Mouse (Mus musculus) liver, embryonic 14.5 days (tissue): Measurements from ENCODE around the gene Dnaic1. TPM values are rescaled to one million over a fixed set of nuclear protein-coding genes. Genes with fewer than 3 reads are reported as not detected.

Experiments used
- ATAC-seq: fragments of 200-750 bp; cut with Nextera tagmentation; 2 replicates; pipeline ENCODE4 v1.8.0; 2017; ENCODE audit warnings: moderate number of reproducible peaks, mild to moderate bottlenecking, moderate library complexity; ENCODE audit not compliant: insufficient read depth
- DNase-seq, 3 experiments: peaks; one replicate each; pipeline ENCODE4 v3.0.0-alpha.2; 2012 to 2013; ENCODE audit warnings: low read depth in 3 of 3, low spot score in 3 of 3
- H3K27ac ChIP-seq: fragments of 300-500 bp; sonication (generic); 2 replicates; pipeline ENCODE4 v1.5.1; 2014; ENCODE audit warnings: moderate library complexity, mild to moderate bottlenecking, control low read depth, inconsistent platforms
- H3K27me3 ChIP-seq: fragments of 300-500 bp; sonication (generic); 2 replicates; pipeline ENCODE4 v1.6.1; 2014; ENCODE audit warnings: mild to moderate bottlenecking, low read length, moderate library complexity; ENCODE audit not compliant: control insufficient read depth, insufficient read depth
- H3K36me3 ChIP-seq: fragments of 300-500 bp; sonication (generic); replicated peaks from 2 replicates; pipeline ENCODE4 v1.6.1; 2014; ENCODE audit warnings: low read depth; ENCODE audit not compliant: control insufficient read depth, insufficient read depth
- H3K4me1 ChIP-seq, 2 experiments: fragments of 200-500 bp in 1 of 2; fragments of 300-500 bp in 1 of 2; sonication (generic) in 1 of 2; replicated peaks; 2 replicates each; pipeline ENCODE4 v1.6.1; 2012 to 2014; ENCODE audit warnings: antibody characterized with exemption in 1 of 2, inconsistent platforms in 1 of 2, low read length in 1 of 2; ENCODE audit not compliant: control insufficient read depth in 2 of 2, insufficient read depth in 2 of 2
- H3K4me2 ChIP-seq: fragments of 300-500 bp; sonication (generic); 2 replicates; pipeline ENCODE4 v1.6.1; 2014; ENCODE audit warnings: low read depth, mild to moderate bottlenecking, control low read depth, moderate library complexity
- H3K4me3 ChIP-seq, 2 experiments: fragments of 200-500 bp in 1 of 2; fragments of 300-500 bp in 1 of 2; sonication (generic) in 1 of 2; 2 replicates each; pipeline ENCODE4 v1.5.1; 2012 to 2014; ENCODE audit warnings: low read depth in 2 of 2, low read length in 2 of 2, mild to moderate bottlenecking in 2 of 2, control low read depth in 1 of 2, inconsistent platforms in 1 of 2, moderate library complexity in 1 of 2; ENCODE audit not compliant: insufficient read depth in 1 of 2
- H3K9ac ChIP-seq: fragments of 300-500 bp; sonication (generic); replicated peaks from 2 replicates; pipeline ENCODE4 v1.6.1; 2014; ENCODE audit warnings: mild to moderate bottlenecking, control low read depth, moderate library complexity
- H3K9me3 ChIP-seq: fragments of 300-500 bp; sonication (generic); 2 replicates; pipeline ENCODE4 v1.6.1; 2016; ENCODE audit warnings: low read length, mixed read lengths; ENCODE audit not compliant: control insufficient read depth
- CTCF ChIP-seq: IDR thresholded peaks from 2 replicates; pipeline ENCODE4 v1.5.1; 2016; ENCODE audit warnings: antibody characterized with exemption, low read depth, control low read depth
- EP300 ChIP-seq: IDR thresholded peaks from 2 replicates; pipeline ENCODE4 v1.6.1; 2016; ENCODE audit warnings: antibody characterized with exemption, low read depth
- WGBS: fragments of 180-500 bp; shearing (Covaris S2); extraction: QIAGEN DNeasy Blood & Tissue Kit; methylation state at CpG from one replicate; pipeline ENCODE4 v1.1.7; 2014; ENCODE audit not compliant: insufficient replicate concordance; 5-methylcytosine and 5-hydroxymethylcytosine counted together
- polyA plus RNA-seq, 2 experiments: library from polyadenylated mRNA; depleted of rRNA in 1 of 2; stranded (reverse) in 1 of 2; unstranded in 1 of 2; fragments of >200 nt; fragmentation: Nextera tagmentation in 1 of 2; extraction: Ambion mirVana in 1 of 2; gene quantifications; 2 replicates each; pipeline versions ENCODE4 v1.2.1 to v1.2.3; 2012 to 2014

The Dnaic1 gene
- polyA plus RNA-seq, 2 experiments, result 1.9 to 2.6 TPM

DNA sequence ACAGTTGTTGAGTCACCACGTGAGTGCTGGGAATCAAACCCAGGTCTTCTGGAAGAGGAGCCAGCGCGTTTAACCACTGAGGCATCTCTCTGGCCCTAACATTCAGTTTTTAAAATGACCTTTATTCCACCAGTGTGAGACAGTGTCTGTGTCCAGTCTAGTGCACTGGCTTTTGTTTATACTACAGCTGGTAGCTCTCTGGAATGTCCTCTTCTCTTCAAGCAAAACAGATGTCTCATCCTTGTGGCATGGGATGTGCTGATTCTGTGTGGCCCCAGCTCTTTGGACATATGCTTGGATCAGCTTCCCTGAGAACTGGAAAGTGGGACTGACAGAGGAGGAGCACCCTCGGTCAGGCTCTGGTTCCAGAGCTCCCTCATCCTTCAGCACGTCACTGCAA, 34.7 kb upstream of the Dnaic1 start:
- ATAC-seq, result no peak

DNA sequence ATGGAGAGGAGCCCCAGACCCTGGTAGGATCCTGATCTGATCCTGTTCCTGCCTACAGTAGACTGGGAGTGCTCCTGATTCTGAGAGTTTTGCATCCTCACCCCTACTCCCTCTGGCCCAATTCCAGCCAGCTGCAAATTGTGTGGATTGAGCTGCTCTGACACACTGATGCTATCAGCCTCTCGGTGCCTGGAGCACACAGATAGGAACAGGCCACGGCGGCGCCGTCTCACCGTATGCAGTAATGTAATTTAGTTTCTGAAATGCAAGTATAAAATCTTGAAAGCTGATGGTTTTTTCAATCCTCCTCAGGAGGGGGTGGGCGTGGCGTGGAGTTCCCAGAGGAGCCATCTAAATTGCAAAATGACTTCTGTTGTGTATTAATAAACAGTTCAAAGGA, 27.4 kb upstream of the Dnaic1 start:
- Histone ChIP-seq H3K4me2 (no peak overlapping the region), H3K4me3 (no peak overlapping the region), H3K4me1 (no peaks in the 10 kb centered on the region), H3K9ac (no peak overlapping the region), H3K9me3 (no peaks in the 10 kb centered on the region), H3K36me3 (no peaks in the 10 kb centered on the region), H3K27me3 (no peaks in the 10 kb centered on the region), H3K27ac (no peak overlapping the region)
- TF ChIP-seq CTCF, result no peak
- TF ChIP-seq EP300, result no peak
- ATAC-seq (no peak), DNase-seq (no peak)
- WGBS, result 62% methylated on average over 8 of the region's 8 CpGs

More for the DNA sequence above, 34.7 kb upstream of the Dnaic1 start:
- Histone ChIP-seq H3K4me3 (no peak overlapping the region), H3K4me1 (no peaks in the 10 kb centered on the region), H3K36me3 (no peaks in the 10 kb centered on the region), H3K27me3 (no peaks in the 10 kb centered on the region), H3K9ac (no peak overlapping the region), H3K9me3 (no peaks in the 10 kb centered on the region), H3K4me2 (no peak overlapping the region), H3K27ac (no peak overlapping the region)
- DNase-seq, result no peak
- WGBS, result 48% methylated on average over 5 of the region's 5 CpGs
- no peak for TF ChIP-seq EP300
- TF ChIP-seq CTCF, result no peak

DNA sequence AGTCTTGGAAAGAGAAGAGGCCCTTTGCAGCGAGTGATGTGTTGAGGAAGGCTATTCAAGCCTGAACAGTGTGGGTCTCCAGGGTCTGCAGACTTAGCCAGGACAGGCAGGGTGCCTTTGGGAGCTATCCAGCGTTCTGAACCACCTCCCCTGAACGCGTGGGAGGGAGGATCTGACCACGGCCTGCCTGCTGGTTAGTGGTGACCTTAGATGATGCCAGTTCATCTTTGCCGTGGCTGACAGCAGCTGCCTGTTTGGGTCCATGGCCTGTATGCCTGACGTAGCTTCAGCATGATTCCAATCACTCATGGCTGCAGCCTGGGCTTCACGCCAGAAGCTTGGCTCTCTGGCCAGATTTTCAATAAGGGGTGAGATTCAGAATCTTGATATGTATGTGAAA, 23.6 kb upstream of the Dnaic1 start:
- Histone ChIP-seq H3K36me3 (no peaks in the 10 kb centered on the region), H3K4me2 (no peak overlapping the region), H3K27ac (no peak overlapping the region), H3K27me3 (no peaks in the 10 kb centered on the region), H3K9me3 (no peaks in the 10 kb centered on the region), H3K4me1 (no peaks in the 10 kb centered on the region), H3K9ac (no peak overlapping the region), H3K4me3 (no peak overlapping the region)
- no peak for DNase-seq
- no peak for ATAC-seq
- 17% methylated on average over 8 of the region's 8 CpGs for WGBS
- TF ChIP-seq CTCF (no peak), EP300 (no peak)

DNA sequence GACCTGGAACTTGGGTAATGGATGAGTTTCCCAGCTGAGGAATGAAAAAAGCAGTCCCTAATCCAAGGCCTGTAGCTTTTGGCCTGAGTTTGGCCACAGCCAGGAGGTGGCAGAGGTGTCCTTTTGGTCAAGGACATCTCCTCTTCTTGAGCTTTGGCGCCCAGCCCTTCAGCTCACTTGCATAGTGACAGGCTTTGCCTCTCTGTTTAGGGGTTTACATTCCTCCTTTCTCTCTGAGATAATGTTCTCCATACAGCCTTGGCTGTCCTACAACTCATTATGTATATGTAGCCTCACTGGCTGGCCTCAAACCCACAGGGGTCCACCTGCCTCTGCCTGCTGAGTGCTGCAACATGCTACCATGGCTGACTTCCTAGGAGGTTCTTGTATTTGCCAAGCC, 22.5 kb upstream of the Dnaic1 start:
- H3K36me3 ChIP-seq, result no peaks in the 10 kb centered on the region
- WGBS, result 50% methylated on average over 1 of the region's 1 CpGs
- H3K27me3 ChIP-seq, result no peaks in the 10 kb centered on the region
- H3K9me3 ChIP-seq, result no peaks in the 10 kb centered on the region
- ATAC-seq (no peak), DNase-seq (no peak)
- no peak overlapping the region for H3K27ac ChIP-seq
- TF ChIP-seq EP300 (no peak), CTCF (no peak)
- H3K4me3 ChIP-seq, result no peak overlapping the region
- no peak overlapping the region for H3K4me2 ChIP-seq
- no peak overlapping the region for H3K9ac ChIP-seq
- H3K4me1 ChIP-seq, result no peaks in the 10 kb centered on the region

DNA sequence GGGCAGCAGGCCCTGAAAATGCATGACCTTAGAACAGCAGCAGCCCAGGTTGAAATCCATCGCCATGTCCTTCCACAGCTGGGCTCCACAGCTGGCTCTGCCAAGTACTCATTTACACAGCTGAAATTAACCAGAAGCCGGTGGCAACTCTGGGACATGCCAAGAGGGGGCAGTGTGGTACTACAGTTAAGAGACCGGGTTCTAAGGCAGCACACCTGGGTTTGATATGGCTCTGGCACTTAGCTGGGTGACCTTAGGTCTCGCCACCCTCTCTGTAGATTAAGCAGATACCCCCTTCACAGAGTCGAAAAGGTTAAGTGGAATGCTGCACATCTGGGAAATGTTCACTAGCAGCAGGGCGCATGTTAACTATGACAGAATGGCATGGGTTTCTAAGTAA, 17.0 kb upstream of the Dnaic1 start:
- Histone ChIP-seq H3K27me3 (no peaks in the 10 kb centered on the region), H3K36me3 (no peaks in the 10 kb centered on the region), H3K9me3 (no peaks in the 10 kb centered on the region), H3K27ac (no peak overlapping the region), H3K4me2 (no peak overlapping the region), H3K4me3 (no peak overlapping the region), H3K9ac (no peak overlapping the region), H3K4me1 (peaks cover 0 to 1% of the 10 kb centered on the region in 2 experiments; a peak in 1 of 4 replicates)
- no peak for ATAC-seq
- DNase-seq, result peak; percentile 20 to 29 (median 24)
- TF ChIP-seq CTCF, result peak; percentile 73
- TF ChIP-seq EP300, result no peak
- WGBS, result 24% methylated on average over 6 of the region's 6 CpGs
